Mouse (Mus musculus) liver (tissue): Measurements from ENCODE around the gene Sar1a.

Source experiments
- DNase-seq: peaks from one replicate; pipeline ENCODE4 v3.0.0-alpha.2; 2020; ENCODE audit warnings: mixed read lengths

Gene Sar1a

DNA sequence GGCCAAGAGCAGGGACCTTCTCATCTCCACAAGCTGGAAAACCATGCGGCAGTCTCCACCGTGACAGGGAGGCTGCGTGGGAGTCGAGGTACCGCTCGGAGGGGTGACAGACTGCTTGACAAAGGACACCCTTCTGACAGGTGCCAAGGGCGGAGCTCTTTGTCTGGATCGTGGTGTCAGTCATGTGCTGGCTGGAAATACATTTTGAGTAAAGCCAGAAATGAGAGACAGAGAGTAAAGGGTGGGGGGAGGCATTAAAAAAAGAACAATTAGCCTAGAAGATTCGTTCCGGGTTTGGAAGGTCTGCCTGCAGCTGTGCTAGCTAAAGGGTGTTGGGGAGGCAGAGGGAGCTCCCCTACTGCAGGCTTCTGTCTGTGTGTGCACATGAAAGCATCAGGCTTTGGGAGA lies 56.6 kb downstream of the Sar1a start:
- DNase-seq = no peak

GRCm38 (mm10) chr10:61737537-61737936 lies 57.4 kb downstream of the Sar1a start:
- DNase-seq = no peak

- no peak for DNase-seq
These were observed 58.0 kb downstream of the Sar1a start for GRCm38 (mm10) chr10:61738126-61738525.

GRCm38 (mm10) chr10:61741306-61741705 lies 61.2 kb downstream of the Sar1a start:
- DNase-seq = no peak

GRCm38 (mm10) chr10:61741873-61742272 lies 61.8 kb downstream of the Sar1a start:
- no peak for DNase-seq

DNA sequence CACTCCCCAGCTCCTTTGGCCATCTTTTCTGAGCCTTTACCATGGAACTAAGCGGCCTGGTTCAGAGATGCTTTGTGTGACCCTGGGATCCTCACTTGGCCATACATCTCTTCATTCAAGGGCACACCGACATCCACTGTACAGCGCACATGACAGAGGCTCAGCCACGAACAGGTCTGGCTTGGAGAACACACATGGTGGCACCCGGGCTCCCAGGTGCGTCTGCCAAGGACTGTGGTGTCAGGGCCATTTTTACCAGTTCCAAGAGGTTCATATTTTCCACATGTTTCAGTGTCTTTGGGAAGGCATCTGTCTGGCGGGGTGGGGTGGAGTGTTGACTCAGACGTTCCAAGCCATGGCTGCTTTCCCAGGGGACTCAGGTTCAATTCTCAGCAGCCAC lies 62.2 kb downstream of the Sar1a start:
- DNase-seq = no peak
